Mouse (Mus musculus) adrenal gland, postnatal 36 days (tissue): Measurements from ENCODE around the gene Ddit4. TPM values are rescaled to one million over a fixed set of nuclear protein-coding genes. Genes with fewer than 3 reads are reported as not detected.
"Not testable (repeated sequence)": the region's sequence is repeated elsewhere in the genome, so short reads cannot be mapped to it uniquely, and the experiment has no call there.

Experiments
- DNase-seq, 2 experiments: peaks; one replicate each; pipeline ENCODE4 v3.0.0; 2021; ENCODE audit warnings: mixed read lengths in 1 of 2
- long read RNA-seq, 2 experiments: library from polyadenylated mRNA; stranded (forward); transcript quantifications; one replicate each; pipeline ENCODE4 v2.0.0; 2021; ENCODE audit warnings: borderline sequencing depth in 2 of 2
- total RNA-seq, 2 experiments: library from RNA; stranded (reverse); gene quantifications; 2 replicates each; pipeline ENCODE4 v1.2.3; 2021

Gene Ddit4
- 10 to 100 TPM; 76.4 to 98.7 TPM for total RNA-seq
- long read RNA-seq, experiment 1, transcript Ddit4-201 (3 exons, 1,755 nt), result major isoform, 46 of 53 reads
- long read RNA-seq, experiment 1, partial matches to known transcripts, result 0 of 53 reads
- long read RNA-seq, experiment 1, other reads (novel, unspliced or antisense), result 7 of 53 reads
- long read RNA-seq, experiment 2, transcript Ddit4-201 (3 exons, 1,755 nt), result major isoform, 8 of 11 reads
- long read RNA-seq, experiment 2, partial matches to known transcripts, result 0 of 11 reads
- long read RNA-seq, experiment 2, other reads (novel, unspliced or antisense), result 3 of 11 reads

GRCm38 (mm10) chr10:59951211-59952151 is at the start of gene Ddit4:
TSS of gene Ddit4 (minus strand) at chr10:59951834.
- peak; percentile 100 for DNase-seq

DNA sequence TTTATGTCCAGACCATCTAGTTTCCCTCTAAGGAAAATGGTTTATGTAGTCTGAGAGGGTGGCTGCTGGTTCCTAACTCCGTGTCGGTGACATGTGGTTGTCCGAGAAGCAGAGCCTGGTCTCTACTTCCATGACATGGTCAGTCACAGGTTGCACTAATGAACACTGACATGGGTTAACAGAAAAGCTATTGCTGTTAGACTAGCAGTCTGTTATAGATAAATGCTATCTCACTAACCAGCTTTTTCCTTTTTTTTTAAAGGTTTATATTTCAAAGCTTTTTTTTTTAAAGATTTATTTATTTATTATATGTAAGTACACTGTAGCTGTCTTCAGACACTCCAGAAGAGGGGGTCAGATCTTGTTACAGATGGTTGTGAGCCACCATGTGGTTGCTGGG is 47.4 kb upstream of the Ddit4 start:
- DNase-seq, result no peak

DNA sequence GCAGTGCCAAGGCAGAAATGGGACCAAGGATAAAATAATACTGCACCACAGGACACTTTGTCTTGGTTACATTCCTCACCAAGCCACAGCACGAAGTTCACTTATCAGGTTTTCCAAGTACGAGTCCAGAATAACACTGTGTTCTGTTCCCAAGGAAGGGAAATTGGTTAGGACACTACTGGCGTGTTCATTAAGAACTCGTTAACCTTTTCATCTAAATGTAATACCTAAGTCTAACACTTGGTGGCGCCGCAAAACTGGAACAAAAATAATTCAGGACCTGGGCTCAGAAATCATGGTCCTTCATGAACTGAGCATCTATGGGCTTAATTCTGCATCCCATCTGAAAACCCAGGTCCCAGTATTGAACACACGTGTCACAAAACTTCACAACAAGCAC is 46.0 kb upstream of the Ddit4 start:
- peak; percentile 20 to 49 for DNase-seq

GRCm38 (mm10) chr10:59995889-59996288 is 44.3 kb upstream of the Ddit4 start:
- no peak for DNase-seq

DNA sequence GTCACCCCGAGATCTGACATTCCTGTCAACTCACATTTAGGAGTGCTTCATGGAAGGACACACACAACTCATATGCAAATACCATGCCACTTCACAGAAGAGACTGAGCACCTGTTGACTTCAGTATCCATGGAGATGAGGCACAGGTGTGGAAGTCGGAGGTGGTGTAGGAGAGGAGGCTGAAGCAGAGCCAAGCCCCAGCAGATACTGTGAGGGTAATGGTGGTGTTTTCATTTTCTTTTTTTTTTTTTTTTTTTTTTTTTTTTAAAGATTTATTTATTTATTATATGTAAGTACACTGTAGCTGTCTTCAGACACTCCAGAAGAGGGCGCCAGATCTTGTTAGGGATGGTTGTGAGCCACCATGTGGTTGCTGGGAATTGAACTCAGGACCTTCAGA is 42.2 kb upstream of the Ddit4 start:
- not testable (repeated sequence) for DNase-seq

GRCm38 (mm10) chr10:59992024-59992423 is 40.4 kb upstream of the Ddit4 start:
- no peak for DNase-seq

DNA sequence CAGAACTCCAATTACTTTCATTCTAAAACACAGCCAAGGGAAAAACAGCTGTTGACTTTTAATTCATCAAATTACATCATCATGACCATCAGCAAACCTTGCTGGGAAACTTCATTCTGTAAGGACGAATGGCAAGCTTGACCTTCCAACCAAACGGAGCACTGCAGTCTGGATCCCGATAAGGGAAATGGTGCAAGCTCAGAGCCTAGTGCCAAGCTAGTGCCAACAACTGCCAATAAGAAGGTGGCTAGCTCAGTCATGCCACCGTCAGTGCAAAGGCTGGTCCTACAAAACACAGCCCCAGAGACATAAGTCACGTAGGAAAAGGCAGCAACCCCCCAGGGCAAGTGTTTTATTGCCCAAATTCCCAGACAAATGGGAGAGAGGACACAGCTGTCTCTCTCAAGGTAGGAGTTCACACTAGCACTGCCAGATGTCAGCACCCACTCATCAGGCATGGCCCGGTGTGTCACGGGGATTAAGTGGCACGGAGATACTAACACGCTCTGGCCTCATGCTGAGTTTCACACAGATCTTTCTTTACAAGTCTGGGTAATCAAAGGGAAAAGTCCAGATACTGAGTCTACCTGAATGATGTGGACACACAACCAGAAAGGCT is 39.7 kb upstream of the Ddit4 start:
- peak; percentile 46 to 67 for DNase-seq

DNA sequence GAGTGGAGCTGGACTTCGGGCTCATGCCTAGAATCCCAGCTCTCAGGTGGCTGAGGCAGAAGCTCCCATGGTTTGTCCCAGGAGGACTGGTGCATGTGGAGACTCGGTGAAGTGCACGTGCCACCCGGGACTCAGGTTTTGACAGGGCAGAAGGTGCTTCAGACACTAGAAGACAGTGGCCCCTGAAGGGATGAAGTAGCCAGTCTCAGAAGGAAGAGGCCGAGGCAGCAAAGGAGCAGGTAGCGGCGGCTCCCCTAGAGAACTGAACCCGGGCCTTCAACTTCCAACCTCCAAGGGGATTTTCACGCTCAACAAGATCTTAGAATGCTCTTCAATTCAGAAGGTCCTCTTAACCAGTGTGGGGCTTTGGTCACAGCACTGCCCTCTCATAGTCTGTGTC is 38.8 kb upstream of the Ddit4 start:
- no peak for DNase-seq

DNA sequence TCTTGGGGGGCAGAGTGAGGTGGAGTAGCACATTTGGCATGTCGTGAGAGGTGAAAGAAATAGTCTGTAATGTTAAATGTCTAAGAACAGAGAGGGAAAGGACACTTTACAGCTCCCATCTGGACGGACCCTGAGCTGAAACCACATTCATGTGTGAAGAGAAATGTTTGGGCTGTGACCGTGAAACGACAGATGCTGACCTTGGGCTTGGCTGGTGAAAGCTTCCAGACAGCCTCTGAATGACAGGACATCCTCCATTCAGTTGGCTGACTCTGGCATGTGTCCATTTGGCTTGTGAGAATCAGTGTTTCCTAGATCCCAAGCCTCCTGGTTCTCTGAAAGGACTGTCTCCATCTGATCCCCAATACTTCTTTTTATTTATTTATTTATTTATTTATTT is 36.4 kb upstream of the Ddit4 start:
- DNase-seq, result peak; percentile 69 to 73

DNA sequence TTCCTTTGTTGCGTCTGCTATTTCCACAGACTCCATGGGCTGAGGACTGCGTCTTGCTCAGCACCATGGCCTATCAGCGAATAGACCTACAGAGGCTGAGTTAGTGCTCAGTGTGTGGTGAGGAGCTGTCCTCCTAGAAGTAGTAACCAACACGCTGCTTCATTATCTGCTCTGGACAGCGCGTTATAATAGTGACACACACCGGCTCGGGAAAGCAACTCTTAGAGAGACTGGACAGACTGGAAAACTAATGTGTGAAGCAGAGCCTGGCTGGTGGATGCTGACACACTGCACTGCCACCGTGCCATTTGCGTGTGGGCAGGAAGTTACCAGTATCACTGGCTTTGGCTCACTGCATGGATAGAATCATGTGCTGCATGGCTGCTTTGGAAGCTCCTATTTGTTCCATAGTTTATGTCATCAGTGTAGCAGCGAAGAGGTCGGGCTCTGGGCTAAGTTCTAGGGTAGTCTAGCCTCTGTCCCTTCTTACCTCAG is 30.8 kb upstream of the Ddit4 start:
- DNase-seq, result no peak

- DNase-seq, result peak; percentile 68 to 70
Measured at GRCm38 (mm10) chr10:59981792-59982191, 30.2 kb upstream of the Ddit4 start.

- DNase-seq, result no peak
Measured at GRCm38 (mm10) chr10:59981336-59981735, 29.7 kb upstream of the Ddit4 start.

- DNase-seq, result no peak
Measured at GRCm38 (mm10) chr10:59980815-59981244, 29.2 kb upstream of the Ddit4 start.

- DNase-seq, result peak; percentile 67 to 82
Measured at GRCm38 (mm10) chr10:59978873-59979743, 27.5 kb upstream of the Ddit4 start.

DNA sequence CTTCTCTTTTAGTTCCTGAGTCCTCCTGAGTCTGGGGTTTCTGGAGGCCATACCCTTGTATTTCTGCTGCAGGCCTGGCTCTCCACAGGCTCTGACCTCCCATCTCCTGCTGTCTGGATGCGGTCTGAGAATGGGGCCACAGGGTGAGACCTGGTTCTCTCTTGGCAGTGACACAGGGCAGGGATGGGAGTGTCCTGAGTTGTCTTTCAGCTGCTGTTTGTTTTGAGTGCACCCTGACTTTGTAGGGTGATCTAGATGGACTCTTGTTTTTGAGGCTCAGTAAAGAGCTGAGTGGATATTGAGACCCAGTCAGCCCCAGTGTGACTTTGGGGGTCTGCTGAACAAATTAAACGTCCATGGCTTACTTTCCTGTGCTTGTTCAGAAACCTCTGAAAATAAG is 26.8 kb upstream of the Ddit4 start:
- no peak for DNase-seq

GRCm38 (mm10) chr10:59977715-59978343 is 26.2 kb upstream of the Ddit4 start:
- no peak for DNase-seq

DNA sequence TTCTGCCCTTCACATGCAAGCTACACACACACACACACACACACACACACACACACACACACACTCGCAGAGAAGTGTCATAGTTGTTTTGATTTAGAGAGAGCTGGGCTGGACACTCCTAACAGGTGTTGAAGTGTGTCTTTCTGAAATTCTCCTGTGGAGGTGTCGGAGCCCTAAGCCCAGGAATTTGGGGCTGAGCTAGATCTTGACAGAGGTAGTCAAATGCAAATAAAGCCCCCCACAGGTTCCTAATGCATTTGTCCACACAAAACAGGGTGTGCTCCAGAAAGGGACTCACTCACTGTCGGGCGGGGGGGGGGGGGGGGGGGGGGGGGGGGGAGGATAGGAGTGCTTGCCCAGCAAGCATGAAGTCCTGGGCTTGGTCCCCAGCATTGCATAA is 25.5 kb upstream of the Ddit4 start:
- no peak for DNase-seq

DNA sequence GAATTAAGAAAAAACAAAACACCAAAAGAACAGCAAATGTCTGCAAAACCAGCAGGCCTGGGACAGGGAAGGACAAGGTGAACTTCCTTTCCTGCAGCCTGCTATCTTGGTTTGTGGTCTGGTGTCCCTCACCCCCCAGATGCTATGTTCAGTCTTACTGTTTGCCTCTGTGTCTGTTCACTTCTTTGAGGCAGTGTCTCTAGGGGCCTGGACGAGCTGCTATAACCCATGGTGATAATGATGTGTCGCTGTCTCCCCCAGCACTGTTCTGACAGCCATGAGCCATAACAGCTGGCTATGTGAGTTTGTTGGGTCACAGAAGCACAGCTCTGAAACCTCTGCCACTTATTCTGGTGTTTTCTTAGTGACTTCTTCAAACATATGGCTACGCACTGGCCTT is 23.2 kb upstream of the Ddit4 start:
- no peak for DNase-seq

DNA sequence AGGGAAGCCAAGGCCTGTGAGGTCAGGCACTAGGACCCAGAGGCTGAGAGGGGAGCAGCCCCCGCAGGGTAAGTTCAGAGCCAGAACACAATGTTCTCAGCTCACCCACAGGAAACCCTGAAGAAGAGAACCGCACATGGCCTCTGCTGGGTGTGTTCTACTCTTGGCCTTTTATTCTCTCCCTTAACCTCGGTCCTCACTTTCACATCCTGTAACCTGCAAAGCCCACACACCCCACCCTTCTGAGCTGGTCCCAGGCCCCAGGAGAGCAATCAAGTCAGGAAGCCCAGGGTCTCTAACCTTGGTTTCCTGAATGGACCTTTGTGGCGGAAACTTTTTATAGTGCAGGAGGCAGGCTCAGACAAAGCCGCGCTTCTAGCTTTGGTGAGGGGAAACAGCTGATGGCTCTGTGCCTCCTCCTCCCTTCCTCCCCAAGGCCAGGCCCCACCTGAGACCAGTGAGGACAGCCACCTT is 22.6 kb upstream of the Ddit4 start:
- peak; percentile 64 to 73 for DNase-seq

DNA sequence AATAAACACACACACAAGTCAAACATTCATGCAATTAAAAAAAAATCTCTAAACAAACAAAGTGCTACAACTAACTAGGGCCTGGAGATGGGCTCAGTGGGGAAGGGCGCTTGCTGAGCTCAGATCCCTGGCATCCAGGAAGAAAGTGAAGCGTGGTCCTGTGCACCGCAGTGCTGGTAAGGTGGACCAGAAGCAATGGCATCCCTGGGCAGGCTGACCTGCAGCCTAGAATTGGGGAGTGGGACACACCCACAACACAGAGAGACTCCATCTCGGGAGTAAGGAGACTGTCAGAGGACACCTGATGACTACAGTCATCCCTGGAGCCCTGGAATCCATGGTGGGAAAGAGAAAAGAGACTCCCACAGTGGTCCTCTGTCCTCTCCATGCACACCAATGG is 21.8 kb upstream of the Ddit4 start:
- DNase-seq, result no peak

DNA sequence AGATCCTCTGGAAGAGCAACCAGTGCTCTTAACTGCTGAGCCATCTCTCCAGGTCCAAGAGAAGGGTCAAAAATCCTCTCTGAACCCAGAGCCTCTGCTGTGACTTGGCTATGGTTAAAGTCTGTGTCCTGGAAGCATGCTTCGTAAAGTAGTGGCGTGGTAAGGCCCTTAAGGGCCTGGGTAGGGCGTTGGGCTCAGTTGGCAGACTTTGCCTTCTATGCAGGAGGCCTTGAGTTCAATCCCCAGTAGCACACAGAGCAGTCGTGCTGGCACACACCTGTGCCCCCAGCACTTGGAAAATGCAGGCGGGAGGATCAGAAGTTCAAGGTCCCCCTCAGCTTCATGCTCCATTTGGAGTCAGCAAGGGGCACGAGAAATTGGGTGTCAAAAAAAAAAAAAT is 21.4 kb upstream of the Ddit4 start:
- no peak for DNase-seq
